Mouse (Mus musculus): ENCODE results near the gene Gm35134. TPM values are rescaled to one million over a fixed set of nuclear protein-coding genes. Genes with fewer than 3 reads are reported as not detected.
"Not testable (repeated sequence)": the region's sequence is repeated elsewhere in the genome, so short reads cannot be mapped to it uniquely, and the experiment has no call there.

Gm35134 gene
- polyA plus RNA-seq (2014; fragmentation: Nextera tagmentation; extraction: Ambion mirVana): not detected in 2 replicates

DNA sequence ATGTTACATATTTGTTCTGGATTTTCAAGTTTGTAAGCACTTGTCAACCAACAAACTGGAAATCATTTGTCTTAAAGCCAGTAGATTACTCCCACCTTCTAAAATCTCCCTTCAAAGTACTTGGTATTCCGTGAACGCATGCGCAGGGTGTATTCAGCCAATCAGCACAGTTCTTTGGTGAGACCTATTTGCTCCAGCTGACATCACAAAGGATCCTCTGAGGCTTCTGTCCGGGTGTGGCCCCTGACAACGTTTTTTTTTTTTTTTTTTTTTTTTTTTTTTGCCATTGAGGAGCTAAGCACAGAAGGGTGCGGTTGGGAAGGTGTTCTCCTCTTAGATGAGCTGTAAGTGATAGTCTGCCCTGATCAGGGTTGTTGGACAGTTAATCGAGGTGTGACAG, at the start of gene Gm35134:
Gene Gm35134 (plus strand): TSS at position 301 of the 400 bp plus-strand sequence.
- ATAC-seq; H3K9ac ChIP-seq (ENCODE audit: low read length); H3K9me3 ChIP-seq (replicated peaks; ENCODE audit: control insufficient read depth, low read length); H3K4me2 ChIP-seq (ENCODE audit: low read length); H3K4me1 ChIP-seq (ENCODE audit: control insufficient read depth, insufficient read depth, low read length); H3K27ac ChIP-seq (ENCODE audit: low read depth, low read length); H3K4me3 ChIP-seq (ENCODE audit: low read depth, low read length); DNase-seq (ENCODE audit: low spot score); H3K36me3 ChIP-seq (ENCODE audit: control insufficient read depth, insufficient read depth, low read length); H3K27me3 ChIP-seq (replicated peaks; ENCODE audit: control insufficient read depth, insufficient read depth, low read length): not testable (repeated sequence)
- whole genome bisulfite sequencing: no CpG with 5 or more reads among the region's 7 CpGs
